Mouse (Mus musculus) layer of hippocampus, adult 2 months (tissue): Measurements from ENCODE around the gene Bloc1s1. TPM values are rescaled to one million over a fixed set of nuclear protein-coding genes. Genes with fewer than 3 reads are reported as not detected.

ENCODE experiments used
- DNase-seq, 2 experiments: peaks; one replicate each; pipeline ENCODE4 v3.0.0; 2022; ENCODE audit warnings: low spot score in 2 of 2
- H3K27ac ChIP-seq: fragments of 200-600 bp; 2 replicates; pipeline ENCODE4 v1.8.1; 2022
- H3K4me3 ChIP-seq: fragments of 200-600 bp; 2 replicates; pipeline ENCODE4 v1.8.1; 2022; ENCODE audit warnings: mild to moderate bottlenecking
- CTCF ChIP-seq: fragments of 200-600 bp; conservative IDR thresholded peaks from 2 replicates; pipeline ENCODE4 v1.8.1; 2022; ENCODE audit warnings: antibody characterized with exemption, mild to moderate bottlenecking, moderate library complexity
- total RNA-seq, 2 experiments: library from RNA; stranded (reverse); gene quantifications; 2 replicates each; pipeline ENCODE4 v1.2.3; 2021

Gene Bloc1s1
- total RNA-seq, 2 experiments from 2014 or later = 88.5 to 102 TPM

GRCm38 (mm10) chr10:128940475-128941061 lies 16.7 kb upstream of the Bloc1s1 start:
- Histone ChIP-seq H3K4me3 (no peak overlapping the region), H3K27ac (no peak overlapping the region)
- no peak for DNase-seq
- TF ChIP-seq CTCF = no peak

DNA sequence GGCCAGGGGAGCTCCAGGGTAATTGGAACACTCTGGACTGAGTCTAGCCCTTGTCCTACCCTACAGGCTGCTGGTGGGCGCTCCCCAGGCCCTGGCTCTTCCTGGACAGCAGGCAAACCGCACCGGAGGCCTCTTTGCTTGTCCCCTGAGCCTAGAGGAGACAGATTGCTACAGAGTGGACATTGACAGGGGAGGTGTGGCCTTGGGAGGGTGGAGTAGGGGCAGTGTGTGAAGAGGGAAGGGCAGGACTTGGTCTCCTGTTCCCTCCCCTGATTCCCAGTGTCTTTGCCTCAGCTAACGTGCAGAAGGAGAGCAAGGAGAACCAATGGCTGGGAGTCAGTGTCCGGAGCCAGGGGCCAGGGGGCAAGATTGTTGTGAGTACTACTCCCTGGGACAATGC lies 15.1 kb upstream of the Bloc1s1 start:
- DNase-seq = no peak
- TF ChIP-seq CTCF = no peak
- no peak overlapping the region for H3K27ac ChIP-seq
- no peak overlapping the region for H3K4me3 ChIP-seq

GRCm38 (mm10) chr10:128938457-128938856 lies 14.6 kb upstream of the Bloc1s1 start:
- H3K27ac ChIP-seq = no peak overlapping the region; the same call in 1 of the 2 replicates
- peak in 1 of 2 experiments; percentile 39 for DNase-seq
- no peak for TF ChIP-seq CTCF
- H3K4me3 ChIP-seq = no peak overlapping the region

DNA sequence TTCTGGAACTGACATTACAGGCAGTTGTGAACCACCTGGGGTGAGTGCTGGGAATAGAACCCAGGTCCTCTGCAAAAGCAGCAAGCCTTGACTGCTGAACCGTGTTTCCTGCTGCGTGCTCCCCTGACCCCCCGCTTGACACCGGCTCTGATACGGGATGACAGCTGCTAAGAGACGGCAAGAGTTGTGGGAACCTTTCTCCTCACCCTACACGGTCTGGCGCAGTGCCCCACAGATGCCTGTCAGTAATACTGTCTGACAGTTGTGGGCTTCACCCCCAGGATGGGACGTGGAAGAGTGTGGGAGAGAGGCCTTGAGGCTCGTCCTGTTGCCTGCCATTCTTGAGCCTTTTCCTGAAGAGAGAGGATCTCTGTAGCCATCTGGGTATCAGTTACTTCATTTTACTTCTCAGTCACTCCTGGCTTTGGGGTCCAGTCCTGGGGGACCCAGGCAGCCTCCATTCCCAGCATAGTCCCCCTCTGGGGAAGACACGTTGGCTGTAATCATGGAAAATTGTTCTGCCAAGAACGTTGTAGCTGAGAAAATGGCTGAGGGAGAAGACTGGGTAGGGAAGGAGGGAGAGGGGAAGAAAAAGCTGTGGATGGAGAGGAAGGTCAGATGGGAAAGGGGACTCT lies 14.0 kb upstream of the Bloc1s1 start:
- Histone ChIP-seq H3K4me3 (no peak overlapping the region), H3K27ac (no peak overlapping the region; the same call in 1 of the 2 replicates)
- DNase-seq = no peak
- TF ChIP-seq CTCF = no peak

DNA sequence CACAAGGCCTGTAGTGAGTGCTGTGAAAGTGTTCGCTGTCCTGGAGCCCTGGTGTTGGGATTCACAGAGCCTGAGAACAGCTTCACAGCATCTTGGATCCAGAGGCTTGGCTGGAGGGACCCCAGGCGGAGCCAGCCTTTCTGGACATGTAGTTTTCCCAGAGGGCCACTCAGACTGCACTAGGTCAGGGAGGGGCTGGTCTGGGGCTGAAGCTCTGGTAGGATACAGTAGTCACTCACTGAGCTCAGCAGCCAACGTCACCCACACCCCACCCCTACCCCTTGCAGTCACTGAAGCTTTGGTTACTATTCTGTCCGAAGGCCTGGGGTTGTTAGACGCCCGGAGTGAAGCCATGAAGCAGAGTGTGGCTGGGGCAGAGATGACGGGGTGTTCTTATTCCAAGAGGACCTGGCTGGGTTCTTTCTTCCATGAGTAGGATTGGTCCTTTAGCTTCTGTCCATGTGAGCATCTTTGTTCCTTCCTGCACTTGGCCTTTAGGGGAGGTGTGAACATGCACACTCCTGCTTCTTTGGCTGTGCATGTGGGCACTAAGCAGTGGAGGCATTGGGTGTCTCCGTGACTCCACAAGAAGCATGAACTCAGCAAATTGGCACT lies 12.1 kb upstream of the Bloc1s1 start:
- DNase-seq = no peak
- H3K4me3 ChIP-seq = peak overlapping the region; percentile 68
- TF ChIP-seq CTCF = no peak
- peak overlapping the region; percentile 75; the same call in 1 of the 2 replicates for H3K27ac ChIP-seq

- Histone ChIP-seq H3K27ac (peak overlapping the region; percentile 75), H3K4me3 (peak overlapping the region; percentile 68)
- DNase-seq = no peak
- TF ChIP-seq CTCF = peak; percentile 52
Measured at GRCm38 (mm10) chr10:128934997-128935787, 11.4 kb upstream of the Bloc1s1 start.

DNA sequence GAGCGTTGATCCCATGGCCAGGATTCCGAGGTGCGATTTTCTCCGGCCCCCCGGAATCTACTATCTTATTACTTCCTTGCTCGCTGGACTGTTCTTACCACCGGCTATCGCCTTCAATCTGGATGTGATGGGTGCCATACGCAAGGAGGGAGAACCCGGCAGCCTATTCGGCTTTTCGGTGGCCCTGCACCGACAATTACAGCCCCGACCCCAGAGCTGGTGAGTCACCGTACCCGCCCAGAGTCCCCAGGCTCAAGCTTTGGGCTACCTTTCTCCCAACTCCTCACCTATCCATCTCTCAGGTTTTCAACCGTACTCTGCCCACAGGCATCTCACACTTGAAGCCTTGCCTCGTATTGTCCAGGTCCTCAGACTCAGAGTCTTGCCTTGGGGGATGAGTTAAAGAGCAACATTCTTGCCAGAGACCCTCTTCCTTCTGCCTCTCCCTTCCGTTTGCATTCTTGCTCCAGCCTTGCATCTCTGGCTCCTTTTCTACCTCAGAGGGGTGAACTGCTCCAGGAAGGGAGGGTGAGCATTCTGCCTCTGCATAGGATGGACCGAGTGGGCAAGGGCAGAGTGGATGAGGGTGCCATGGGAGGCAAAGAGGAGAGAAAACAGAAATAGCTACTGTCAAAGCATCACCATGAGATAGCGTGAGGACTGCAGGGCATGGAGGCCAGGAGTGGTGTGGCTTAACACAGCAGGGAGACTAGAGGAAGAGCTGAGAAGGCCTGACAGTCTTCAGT lies 10.3 kb upstream of the Bloc1s1 start:
- no peak for DNase-seq
- peak overlapping the region; percentile 68 for H3K4me3 ChIP-seq
- TF ChIP-seq CTCF = no peak
- H3K27ac ChIP-seq = peak overlapping the region; percentile 75

GRCm38 (mm10) chr10:128933574-128933973 lies 9.7 kb upstream of the Bloc1s1 start, which contains the start of gene Itga7:
TSS of gene Itga7 (plus strand) at chr10:128933818.
- DNase-seq = no peak
- TF ChIP-seq CTCF = no peak
- Histone ChIP-seq H3K4me3 (peak within 1 kb of the TSS; percentile 68), H3K27ac (peak within 1 kb of the TSS; percentile 75)

- DNase-seq = no peak
- no peak for TF ChIP-seq CTCF
- Histone ChIP-seq H3K27ac (no peak overlapping the region), H3K4me3 (no peak overlapping the region)
Measured at GRCm38 (mm10) chr10:128931441-128931840, 7.6 kb upstream of the Bloc1s1 start.

GRCm38 (mm10) chr10:128929638-128930378 lies 6.0 kb upstream of the Bloc1s1 start:
- no peak for TF ChIP-seq CTCF
- H3K27ac ChIP-seq = no peak overlapping the region
- DNase-seq = no peak
- no peak overlapping the region for H3K4me3 ChIP-seq

DNA sequence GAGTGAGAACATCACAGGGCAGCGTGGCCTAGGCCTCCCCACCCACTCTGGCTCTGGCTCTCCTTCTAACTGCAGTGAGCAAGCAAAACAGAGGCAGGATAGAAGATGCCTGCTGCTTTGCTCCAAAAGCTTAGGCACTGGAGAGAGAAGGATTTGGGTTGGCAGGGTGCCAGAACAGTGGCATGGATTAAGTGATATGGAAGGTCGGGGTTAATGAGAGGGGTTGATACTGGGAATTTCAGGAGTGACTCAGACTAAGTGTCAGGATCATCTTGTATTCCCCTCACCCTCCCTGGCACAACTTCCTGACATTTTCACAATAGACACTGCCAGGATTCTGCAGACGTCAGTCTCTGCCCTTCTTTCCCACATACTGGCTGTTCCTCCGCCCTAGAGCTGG lies 4.5 kb upstream of the Bloc1s1 start:
- DNase-seq = no peak
- TF ChIP-seq CTCF = no peak
- no peak overlapping the region for H3K4me3 ChIP-seq
- H3K27ac ChIP-seq = peak overlapping the region; percentile 43; the same call in 1 of the 2 replicates
